Mouse (Mus musculus): ENCODE measurements around the gene Ankrd65. TPM values are rescaled to one million over a fixed set of nuclear protein-coding genes. Genes with fewer than 3 reads are reported as not detected.
A peak's percentile ranks its signal among the peaks of the same experiment; 100 is the strongest.

Gene Ankrd65
- polyA plus RNA-seq, 1 experiment from 2014 or later = not detected

DNA sequence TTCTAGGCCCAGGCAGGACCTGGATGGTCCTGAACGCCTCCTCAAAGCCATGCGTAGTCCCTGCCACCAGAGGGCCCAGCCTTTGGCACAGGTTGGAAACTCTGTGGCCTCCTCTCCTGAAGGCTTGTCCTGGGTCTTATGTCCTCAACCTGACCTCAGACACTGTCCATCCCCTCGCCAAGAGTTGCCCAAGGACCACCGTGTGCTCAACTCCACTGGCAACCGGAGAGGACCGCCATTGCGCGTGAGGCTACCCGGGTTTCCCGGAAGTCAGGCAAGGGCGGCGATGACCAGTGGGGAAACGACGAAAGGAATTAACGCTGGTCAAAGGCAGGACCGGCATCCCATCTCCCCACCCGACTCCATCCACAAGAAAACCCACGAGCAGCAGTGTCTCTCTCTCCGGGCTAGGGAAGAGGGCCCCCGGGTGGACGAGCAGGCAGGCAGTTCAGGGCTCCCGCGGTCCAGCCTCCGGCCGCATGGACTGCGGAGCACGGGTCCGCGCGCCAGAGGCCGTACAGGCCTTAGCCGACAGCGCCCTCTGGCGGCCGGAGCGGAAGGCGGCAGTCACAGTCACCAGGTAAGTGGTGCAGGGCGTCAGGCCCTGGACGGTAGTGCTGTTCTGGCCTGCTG is 20.2 kb upstream of the Ankrd65 start:
- 0% methylated on average over 39 of the region's 39 CpGs for WGBS (ENCODE audit: missing documents)
- H3K27ac ChIP-seq = peak overlapping the region; percentile 36
- H3K79me2 ChIP-seq (ENCODE audit: inconsistent target) = no peaks in the 10 kb centered on the region
- peak overlapping the region; percentile 45 for H3K4me3 ChIP-seq (ENCODE audit: inconsistent target)
- no peaks in the 10 kb centered on the region for H3K36me3 ChIP-seq (ENCODE audit: inconsistent target)

DNA sequence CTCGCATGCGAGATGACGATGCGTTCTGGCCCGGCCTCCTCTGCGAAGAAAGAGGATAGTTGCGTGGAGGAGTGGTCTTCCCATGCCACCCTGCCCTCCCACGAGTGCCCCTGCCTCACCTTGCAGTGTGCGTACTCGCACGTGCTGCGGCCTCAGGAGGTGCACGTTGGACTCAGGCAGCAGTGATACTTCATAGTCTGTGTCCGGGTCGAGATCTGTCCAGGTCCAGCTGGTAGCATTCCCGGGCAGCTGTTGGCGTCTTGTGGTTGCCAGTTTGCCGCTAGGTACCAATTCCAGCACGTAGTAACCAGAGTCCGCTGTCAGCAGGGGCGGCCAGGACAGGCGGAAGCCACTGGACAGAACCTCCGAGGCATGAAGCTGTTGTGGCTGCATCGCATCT is 19.6 kb upstream of the Ankrd65 start:
- no peak overlapping the region for H3K27ac ChIP-seq
- H3K79me2 ChIP-seq (ENCODE audit: inconsistent target) = no peaks in the 10 kb centered on the region
- no peak overlapping the region for H3K4me3 ChIP-seq (ENCODE audit: inconsistent target)
- H3K36me3 ChIP-seq (ENCODE audit: inconsistent target) = no peaks in the 10 kb centered on the region
- WGBS (ENCODE audit: missing documents) = 81% methylated on average over 24 of the region's 24 CpGs

DNA sequence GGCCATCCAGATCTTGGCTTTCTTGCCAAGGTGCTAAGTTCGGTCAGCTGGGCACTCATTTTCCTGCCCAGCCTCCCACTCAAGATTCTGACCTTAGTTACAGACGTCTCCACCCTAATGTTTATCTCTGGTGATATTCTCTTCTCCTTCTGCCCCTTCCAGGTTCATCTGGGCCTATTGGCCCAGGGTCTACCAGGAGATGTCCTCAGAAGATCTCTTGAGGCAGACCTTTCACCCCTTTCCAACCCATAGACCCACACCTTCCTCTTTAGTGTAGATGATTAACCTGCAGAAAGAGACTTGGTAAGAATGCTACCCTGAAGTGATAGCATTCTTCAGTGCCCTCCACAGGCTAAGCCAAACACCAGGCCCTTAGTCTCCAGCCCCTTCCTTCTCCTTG is 18.5 kb upstream of the Ankrd65 start:
- Histone ChIP-seq H3K79me2 (ENCODE audit: inconsistent target) (no peaks in the 10 kb centered on the region), H3K4me3 (ENCODE audit: inconsistent target) (no peak overlapping the region), H3K36me3 (ENCODE audit: inconsistent target) (no peaks in the 10 kb centered on the region), H3K27ac (no peak overlapping the region)
- 94% methylated on average over 2 of the region's 2 CpGs for WGBS (ENCODE audit: missing documents)

DNA sequence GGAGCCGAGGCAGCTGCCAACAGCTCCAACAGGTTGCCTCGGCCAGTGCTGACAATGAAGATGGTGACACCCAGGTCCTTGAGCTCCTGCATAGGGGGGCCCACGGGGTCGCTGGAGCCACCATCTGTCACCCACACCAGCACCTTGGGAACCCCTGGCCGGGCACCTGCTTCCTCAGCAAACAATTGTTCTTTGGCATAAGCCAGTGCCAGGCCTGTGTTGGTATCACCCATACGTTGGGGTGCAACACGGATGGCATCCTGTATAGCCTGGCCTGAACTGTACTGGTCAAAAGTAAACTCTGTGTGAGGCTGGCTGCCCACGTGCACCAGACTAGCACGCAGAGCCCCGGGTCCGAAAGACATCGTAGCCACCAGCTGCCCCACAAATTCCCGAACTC is 17.5 kb upstream of the Ankrd65 start:
- Histone ChIP-seq H3K27ac (no peak overlapping the region), H3K36me3 (ENCODE audit: inconsistent target) (no peaks in the 10 kb centered on the region), H3K4me3 (ENCODE audit: inconsistent target) (no peak overlapping the region), H3K79me2 (ENCODE audit: inconsistent target) (no peaks in the 10 kb centered on the region)
- 87% methylated on average over 13 of the region's 13 CpGs for WGBS (ENCODE audit: missing documents)

DNA sequence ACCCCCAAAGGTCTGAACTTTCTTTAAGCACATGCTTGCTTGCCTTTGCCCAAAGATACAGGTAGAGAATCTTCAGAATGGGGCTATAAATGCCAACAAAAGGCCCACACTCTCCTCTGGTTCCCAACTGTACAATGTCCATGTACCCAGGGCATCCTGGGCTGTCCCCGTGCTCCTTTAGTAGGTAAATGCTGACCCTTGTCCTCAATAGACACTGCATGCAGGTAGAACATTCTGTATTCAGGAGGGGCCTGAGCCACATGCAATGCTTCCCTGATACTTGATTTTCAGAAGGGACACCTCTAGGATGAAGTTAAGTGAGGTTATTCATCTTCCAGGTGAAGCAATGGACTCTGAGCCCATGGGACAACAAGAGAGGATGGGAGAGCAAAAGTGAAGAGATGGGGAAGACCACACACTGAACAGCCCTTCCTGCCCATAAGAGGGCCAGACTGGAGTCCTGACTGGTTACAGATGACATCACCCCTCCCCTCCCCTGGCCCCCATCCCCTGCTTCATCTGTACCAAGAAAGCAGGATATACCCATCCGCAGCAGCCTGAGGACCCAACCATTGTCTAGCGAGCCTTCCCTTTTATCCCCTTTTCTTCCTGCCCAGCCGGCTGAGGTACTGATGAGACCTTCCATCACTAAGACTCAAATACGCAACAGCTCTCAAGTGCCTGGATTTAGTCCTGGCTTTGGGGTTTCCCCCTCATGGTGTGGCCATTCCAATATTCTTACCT is 16.7 kb upstream of the Ankrd65 start:
- H3K36me3 ChIP-seq (ENCODE audit: inconsistent target) = no peaks in the 10 kb centered on the region
- H3K4me3 ChIP-seq (ENCODE audit: inconsistent target) = no peak overlapping the region
- no peak overlapping the region for H3K27ac ChIP-seq
- 60% methylated on average over 5 of the region's 5 CpGs for WGBS (ENCODE audit: missing documents)
- no peaks in the 10 kb centered on the region for H3K79me2 ChIP-seq (ENCODE audit: inconsistent target)

DNA sequence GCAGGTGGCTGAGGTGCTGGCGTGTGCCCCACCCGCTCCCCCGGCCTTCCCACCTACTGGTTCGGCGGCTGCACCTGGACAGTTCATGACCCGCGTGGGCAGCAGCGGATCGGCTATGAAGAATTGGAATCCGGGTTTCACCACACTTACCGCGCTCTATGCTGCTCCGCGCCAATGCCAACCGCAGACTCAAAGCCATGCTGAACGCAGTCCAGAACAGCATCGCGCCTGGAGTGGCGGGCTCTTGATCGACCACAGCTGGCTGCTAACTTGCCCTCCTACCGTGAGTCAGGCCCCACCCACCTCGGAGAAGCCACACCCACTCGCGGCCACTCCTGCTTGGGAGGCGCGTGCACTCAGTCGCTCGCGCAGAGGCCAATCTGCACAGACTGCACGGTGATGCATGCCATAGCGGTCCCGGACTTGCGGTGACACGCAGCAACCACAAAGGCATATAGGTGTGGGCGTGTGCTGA is 15.9 kb upstream of the Ankrd65 start, which contains the start of gene Vwa1:
Gene Vwa1, minus strand, starts transcription at position 419 of the 475 bp plus-strand sequence.
- H3K27ac ChIP-seq = no peak within 1 kb of the TSS
- no peaks in the 10 kb centered on the region for H3K79me2 ChIP-seq (ENCODE audit: inconsistent target)
- no peak within 1 kb of the TSS for H3K4me3 ChIP-seq (ENCODE audit: inconsistent target)
- WGBS (ENCODE audit: missing documents) = 1% methylated on average over 35 of the region's 35 CpGs
- no peaks in the 10 kb centered on the region for H3K36me3 ChIP-seq (ENCODE audit: inconsistent target)

DNA sequence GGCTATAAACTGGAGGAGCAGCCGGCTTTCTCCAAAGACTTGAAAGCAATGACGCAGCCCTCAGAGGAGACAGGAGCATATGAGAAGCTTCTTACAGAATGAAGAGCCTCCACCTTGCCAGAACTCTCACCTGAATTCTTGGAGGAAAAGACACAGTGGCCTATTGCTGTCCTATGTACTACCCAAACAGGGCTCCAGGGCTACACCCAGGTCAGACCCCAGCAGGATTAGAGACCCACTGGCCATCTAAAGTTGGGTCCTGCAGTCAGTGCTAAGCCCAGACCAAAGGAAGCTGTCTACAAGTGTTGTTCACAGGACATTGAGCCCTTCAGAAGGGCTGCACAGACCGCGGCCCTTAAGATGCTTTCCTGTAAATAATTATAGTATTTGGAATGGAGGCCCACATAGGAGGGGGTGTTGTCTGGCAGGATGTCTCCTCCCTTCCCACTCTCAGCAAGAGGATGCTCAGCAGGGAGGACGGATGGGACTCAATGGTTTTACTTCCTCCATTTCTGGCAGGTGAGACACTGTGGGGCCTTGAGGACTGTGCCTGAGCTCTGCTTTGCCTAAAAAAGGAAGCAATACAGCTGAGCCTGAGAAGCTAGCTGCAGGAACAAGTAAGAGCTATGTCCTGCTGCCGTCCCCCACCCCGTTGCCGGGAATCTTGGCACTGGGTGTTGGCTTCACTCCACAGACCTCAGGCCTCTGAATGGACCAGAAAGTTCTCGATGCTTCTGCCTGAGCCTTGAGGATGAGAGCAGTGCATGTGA is 15.1 kb upstream of the Ankrd65 start:
- Histone ChIP-seq H3K4me3 (ENCODE audit: inconsistent target) (no peak overlapping the region), H3K27ac (no peak overlapping the region), H3K79me2 (ENCODE audit: inconsistent target) (no peaks in the 10 kb centered on the region), H3K36me3 (ENCODE audit: inconsistent target) (no peaks in the 10 kb centered on the region)
- 23% methylated on average over 9 of the region's 9 CpGs for WGBS (ENCODE audit: missing documents)

DNA sequence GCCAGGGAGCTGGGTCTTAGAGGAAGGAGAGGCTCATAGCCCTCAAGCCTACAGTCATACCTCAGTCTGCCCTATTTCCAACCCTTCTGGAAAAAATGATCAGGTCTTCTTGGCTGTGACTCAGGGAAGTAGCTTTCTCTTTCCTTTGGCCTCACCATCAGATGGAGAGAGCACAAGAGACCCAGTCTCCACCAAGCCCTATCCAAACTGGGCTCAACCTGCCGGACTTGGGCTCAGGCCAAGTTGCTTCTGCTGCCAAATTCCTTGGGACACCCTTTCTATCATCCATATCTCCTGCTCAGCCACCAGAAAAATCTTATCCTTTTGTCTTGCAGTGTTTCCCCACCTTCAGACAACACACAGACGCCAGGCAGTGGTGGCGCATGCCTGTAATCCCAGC is 14.4 kb upstream of the Ankrd65 start:
- WGBS (ENCODE audit: missing documents) = 96% methylated on average over 3 of the region's 3 CpGs
- Histone ChIP-seq H3K4me3 (ENCODE audit: inconsistent target) (no peak overlapping the region), H3K36me3 (ENCODE audit: inconsistent target) (no peaks in the 10 kb centered on the region), H3K27ac (no peak overlapping the region), H3K79me2 (ENCODE audit: inconsistent target) (no peaks in the 10 kb centered on the region)

DNA sequence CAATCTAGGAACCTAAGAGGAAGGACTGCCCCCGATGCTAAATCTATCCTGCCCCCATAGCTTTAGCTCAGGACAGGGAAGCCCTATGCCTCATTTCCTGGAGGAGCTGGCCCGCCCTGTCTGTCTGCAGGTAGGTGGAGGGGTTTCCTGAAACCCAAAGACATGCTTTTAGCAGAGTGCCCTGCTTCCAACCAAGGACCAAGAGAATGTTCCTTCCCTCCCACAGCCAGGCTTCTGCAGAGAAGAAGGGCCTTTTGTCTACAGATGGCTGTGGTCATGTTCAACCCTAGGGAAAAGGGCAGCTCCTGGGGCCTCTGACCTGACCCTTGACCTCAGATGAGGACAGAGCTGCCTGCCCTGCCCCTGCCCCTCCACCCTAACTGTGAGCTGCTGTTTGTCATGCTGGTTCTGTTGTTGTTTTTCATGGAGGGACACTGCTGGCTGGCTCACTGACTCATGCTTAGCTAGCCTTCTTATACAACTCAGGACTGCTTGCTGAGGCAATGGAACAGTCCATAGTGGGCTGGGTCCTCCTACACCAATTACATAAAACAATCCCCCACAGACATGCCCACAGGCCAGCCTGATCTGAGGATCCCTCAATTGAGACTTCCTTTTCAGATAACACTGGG is 13.4 kb upstream of the Ankrd65 start:
- H3K27ac ChIP-seq = no peak overlapping the region
- no peak overlapping the region for H3K4me3 ChIP-seq (ENCODE audit: inconsistent target)
- H3K79me2 ChIP-seq (ENCODE audit: inconsistent target) = no peaks in the 10 kb centered on the region
- WGBS (ENCODE audit: missing documents) = 58% methylated on average over 2 of the region's 2 CpGs
- no peaks in the 10 kb centered on the region for H3K36me3 ChIP-seq (ENCODE audit: inconsistent target)

DNA sequence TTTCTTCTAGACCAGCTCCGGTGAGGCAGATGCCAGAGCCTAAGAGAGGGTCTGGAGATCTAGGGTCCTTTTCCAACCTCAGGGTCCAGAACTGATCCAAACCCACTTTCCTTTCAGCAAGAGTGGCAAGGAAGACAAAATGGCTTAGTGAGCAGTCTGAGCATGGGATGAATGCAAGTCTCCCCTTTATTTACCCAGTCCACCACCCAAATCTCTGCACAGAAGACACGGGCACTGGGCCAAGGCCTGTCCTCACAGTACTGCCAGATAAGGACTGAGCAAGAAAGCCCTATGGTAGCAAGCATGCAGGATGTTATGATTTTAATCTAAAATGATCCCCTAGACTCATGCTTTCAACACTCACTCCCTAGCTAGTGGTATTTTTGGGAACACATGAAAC is 12.4 kb upstream of the Ankrd65 start:
- H3K4me3 ChIP-seq (ENCODE audit: inconsistent target) = no peak overlapping the region
- H3K36me3 ChIP-seq (ENCODE audit: inconsistent target) = no peaks in the 10 kb centered on the region
- no peaks in the 10 kb centered on the region for H3K79me2 ChIP-seq (ENCODE audit: inconsistent target)
- WGBS (ENCODE audit: missing documents) = 100% methylated on average over 2 of the region's 2 CpGs
- H3K27ac ChIP-seq = no peak overlapping the region

DNA sequence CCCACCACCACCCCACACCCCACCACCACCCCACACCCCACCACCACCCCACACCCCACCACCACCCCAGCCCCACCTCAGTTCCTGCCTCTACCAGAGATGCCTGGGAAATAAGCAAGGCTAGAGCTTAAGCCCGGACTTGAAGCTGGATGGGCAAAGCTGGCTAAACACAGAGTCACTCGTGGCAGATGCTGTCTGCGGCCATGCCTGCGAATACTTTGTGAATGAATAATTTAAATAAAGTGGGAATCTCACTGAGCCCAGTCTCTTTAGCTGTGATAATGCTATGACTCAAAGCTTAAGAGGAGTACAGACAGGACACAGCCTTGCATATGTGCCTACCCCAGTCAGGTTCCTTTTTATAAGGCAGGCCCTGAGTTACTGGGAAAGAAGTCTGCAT is 10.7 kb upstream of the Ankrd65 start:
- no peak overlapping the region for H3K4me3 ChIP-seq (ENCODE audit: inconsistent target)
- no peaks in the 10 kb centered on the region for H3K36me3 ChIP-seq (ENCODE audit: inconsistent target)
- 88% methylated on average over 4 of the region's 4 CpGs for WGBS (ENCODE audit: missing documents)
- H3K79me2 ChIP-seq (ENCODE audit: inconsistent target) = no peaks in the 10 kb centered on the region
- no peak overlapping the region for H3K27ac ChIP-seq

DNA sequence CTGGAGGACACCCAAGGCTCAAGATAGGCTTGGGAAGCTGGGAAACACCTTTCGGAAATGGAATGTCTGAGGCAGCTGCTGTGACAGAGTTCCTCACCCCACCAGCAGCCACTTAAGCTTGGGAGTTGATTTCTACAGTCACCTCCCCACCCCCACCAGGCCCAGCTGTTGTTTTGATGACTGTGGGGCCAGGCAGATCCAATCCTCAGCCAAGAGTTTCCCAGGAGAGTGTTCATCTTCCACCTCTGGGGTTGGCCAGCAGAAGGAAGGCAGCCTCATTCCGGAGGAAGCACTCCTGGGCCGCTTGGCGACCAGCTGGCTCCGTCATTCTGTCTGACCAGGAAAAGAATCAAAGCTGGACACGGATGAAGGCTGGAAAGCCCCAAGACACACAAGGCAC is 9.3 kb upstream of the Ankrd65 start:
- 89% methylated on average over 6 of the region's 6 CpGs for WGBS (ENCODE audit: missing documents)
- no peaks in the 10 kb centered on the region for H3K36me3 ChIP-seq (ENCODE audit: inconsistent target)
- no peak overlapping the region for H3K27ac ChIP-seq
- H3K79me2 ChIP-seq (ENCODE audit: inconsistent target) = no peaks in the 10 kb centered on the region
- no peak overlapping the region for H3K4me3 ChIP-seq (ENCODE audit: inconsistent target)

DNA sequence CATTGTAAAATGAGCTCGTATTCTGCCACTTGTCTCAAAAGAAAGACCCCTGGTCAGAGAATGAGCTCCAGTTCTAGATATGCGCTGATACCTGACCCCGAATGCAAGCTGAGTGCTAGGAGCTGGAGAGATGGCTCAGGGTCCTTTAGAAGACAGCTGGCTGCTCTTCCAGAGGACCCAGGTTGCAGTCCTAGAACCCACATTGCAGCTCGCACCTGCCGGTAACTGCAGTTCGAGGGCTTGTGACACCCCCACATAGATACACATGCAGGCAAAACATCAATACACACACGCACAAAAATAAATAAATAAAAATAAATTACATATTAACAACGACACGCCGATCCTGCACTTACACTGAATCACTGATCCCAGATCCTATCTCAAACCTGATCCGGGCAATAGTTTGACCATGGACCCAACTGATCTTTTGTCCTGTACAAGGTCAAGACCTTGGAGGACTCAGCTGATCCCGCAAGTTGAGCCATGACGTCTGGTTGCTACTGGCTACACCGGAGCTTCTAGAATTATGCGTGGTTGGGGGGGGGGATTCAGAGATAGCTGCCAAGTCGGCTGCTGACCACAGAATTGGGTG is 6.7 kb upstream of the Ankrd65 start:
- Histone ChIP-seq H3K79me2 (ENCODE audit: inconsistent target) (no peaks in the 10 kb centered on the region), H3K27ac (no peak overlapping the region), H3K36me3 (ENCODE audit: inconsistent target) (no peaks in the 10 kb centered on the region), H3K4me3 (ENCODE audit: inconsistent target) (peak overlapping the region; percentile 13; the same call in 1 of the 2 replicates)
- 51% methylated on average over 15 of the region's 16 CpGs for WGBS (ENCODE audit: missing documents)

DNA sequence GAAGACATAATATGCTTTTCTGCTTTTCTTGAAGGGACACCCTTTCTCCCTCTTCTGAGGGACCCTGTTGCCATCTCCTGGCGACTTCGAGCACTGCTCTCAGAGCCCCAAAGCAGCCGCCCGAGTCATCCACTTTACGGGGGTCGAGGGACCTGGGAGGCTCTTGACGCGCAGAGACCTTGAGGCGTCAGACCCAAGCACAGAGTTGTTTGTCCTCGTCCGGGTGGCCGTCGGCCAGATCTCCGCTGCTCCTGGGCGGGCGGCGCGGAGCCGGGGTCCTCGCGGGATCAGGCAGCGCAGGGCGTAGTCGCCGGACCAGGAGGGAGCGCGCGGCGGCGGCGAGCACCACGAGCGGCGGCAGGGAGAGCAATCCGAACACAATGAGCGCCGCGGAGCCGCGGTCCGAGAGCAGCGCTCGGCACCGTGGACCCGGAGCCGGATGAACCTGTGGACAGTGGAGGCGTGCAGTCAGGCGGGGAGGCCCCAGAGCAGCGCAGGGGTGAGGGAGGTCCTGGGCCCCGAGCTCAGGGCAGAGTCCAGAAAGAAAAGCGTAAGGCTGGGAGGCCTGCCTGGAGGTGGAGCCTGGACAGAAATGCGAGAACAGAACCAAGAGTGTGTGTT is 6.0 kb upstream of the Ankrd65 start:
- WGBS (ENCODE audit: missing documents) = 2% methylated on average over 52 of the region's 52 CpGs
- Histone ChIP-seq H3K79me2 (ENCODE audit: inconsistent target) (no peaks in the 10 kb centered on the region), H3K27ac (no peak overlapping the region), H3K36me3 (ENCODE audit: inconsistent target) (no peaks in the 10 kb centered on the region), H3K4me3 (ENCODE audit: inconsistent target) (peak overlapping the region; percentile 13; the same call in 1 of the 2 replicates)
